Mouse (Mus musculus) heart, postnatal 10 days (tissue): ENCODE data around the gene Rp9. TPM values are rescaled to one million over a fixed set of nuclear protein-coding genes. Genes with fewer than 3 reads are reported as not detected.
"Not testable (repeated sequence)": the region's sequence is repeated elsewhere in the genome, so short reads cannot be mapped to it uniquely, and the experiment has no call there.

Experiments
- DNase-seq, 2 experiments: peaks; one replicate each; pipeline ENCODE4 v3.0.0; 2021
- intact Hi-C: fragments of 180-260 bp; cut with DNase I; formaldehyde crosslinking; loops from one replicate; pipeline ENCODE4 v1.15.1; 2025
- total RNA-seq, 2 experiments: library from RNA; stranded (reverse); gene quantifications; 2 replicates each; pipeline ENCODE4 v1.2.3; 2021

The Rp9 gene
- total RNA-seq, 2 experiments from 2014 or later = 45.4 to 45.7 TPM

DNA sequence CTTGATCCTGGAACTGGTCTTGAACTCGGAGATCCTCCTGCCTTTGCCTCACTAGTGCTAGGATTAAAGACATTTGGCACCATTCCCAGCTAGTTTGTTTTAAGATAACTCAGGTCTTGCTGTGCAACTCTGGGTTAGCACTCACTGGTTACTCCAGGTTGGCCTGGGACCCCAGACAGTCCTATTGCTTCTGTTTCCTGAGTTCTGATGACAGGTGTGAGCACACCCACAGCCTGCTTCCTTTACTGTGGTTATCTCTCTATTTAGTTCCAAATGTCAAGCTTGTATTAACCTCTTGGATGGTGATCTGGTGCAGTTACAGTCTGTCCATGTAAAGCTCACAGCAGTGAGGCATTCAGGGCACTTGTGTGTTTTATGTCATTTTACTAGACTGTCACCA is 46.0 kb downstream of the Rp9 start:
- no peak for DNase-seq
- intact Hi-C loops = no loop called here

DNA sequence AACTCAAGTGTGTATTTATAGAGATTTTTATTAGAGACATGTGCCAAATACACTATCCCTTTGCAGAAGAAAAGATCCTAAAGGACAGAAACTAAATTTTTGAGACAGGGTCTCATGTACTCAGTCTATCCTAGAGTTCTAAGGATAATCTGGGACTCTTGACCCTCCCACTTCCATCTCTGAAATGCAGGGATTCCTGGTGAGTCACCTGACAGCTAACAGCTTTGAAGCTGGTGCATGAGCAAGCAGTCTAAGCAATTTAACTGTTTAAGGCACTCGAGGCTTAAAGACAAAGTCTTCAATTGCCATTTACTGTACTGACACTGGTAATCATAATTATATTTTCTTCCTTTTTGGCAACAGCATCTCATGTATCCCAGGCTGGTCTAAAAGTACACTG is 47.0 kb downstream of the Rp9 start:
- DNase-seq = no peak
- intact Hi-C loops = no loop called here

DNA sequence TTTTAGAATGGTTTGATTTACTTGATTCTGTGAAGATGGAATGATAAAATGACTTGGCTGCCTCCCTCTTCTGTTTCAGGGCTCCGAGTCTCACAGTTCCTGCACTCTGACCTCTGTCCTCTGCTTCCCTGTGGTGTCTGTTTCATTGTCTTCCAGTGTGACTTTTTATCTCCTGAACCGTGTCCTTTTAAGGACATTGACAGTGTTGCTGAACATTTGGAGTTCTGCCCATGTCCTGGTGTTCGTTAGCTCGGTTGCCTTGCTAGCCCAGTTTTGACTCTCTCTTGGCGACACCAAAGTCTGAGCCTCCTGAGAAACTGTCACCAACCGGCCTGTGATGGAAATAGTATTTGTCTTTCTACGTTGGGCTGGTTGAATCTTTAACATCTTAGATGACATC is 49.1 kb downstream of the Rp9 start:
- intact Hi-C loops = no loop called here
- DNase-seq = peak; percentile 25 to 27

DNA sequence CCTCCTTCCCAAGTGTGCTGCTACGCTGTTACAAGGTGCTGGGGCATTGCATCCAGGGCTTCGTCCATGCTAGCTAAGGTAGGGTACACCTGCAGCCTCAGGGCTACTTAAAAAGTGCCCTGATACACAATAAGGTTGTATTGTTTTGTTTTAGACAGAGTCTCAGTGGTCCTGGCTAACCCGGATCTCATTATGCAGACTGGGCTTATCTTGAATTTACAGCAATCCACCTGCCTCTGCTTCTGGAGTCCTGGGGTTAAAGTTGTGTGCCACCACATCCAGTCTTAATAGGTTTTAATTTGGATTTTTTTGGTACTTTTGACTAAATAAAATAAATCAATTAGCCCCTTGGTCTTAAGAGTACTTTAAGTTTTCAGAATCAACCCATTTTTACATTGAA is 49.7 kb downstream of the Rp9 start:
- no peak for DNase-seq
- intact Hi-C loops = no loop called here

- DNase-seq = no peak
- intact Hi-C loops = no loop called here
Measured at GRCm38 (mm10) chr9:22417547-22417946, 52.0 kb downstream of the Rp9 start.

DNA sequence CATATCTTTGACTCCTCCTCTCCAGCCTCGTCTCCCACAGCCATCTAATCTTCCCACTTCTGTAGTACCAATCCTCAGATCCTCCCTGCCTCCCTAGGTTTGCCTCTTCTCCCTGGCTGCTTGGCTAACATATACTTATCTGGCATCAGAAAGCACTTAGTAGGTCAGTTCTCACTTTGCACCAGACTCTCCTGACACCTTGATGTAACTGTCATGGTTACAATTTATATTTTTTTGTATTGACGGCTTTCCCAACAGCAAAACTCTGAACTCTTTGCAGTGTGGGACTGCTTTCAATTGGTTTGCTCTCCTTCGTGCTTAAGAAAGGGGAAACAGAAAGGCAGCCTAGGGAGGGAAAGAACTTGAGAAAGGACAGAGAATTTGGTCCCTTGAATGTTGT is 53.4 kb downstream of the Rp9 start:
- no peak for DNase-seq
- intact Hi-C loops = no loop called here

DNA sequence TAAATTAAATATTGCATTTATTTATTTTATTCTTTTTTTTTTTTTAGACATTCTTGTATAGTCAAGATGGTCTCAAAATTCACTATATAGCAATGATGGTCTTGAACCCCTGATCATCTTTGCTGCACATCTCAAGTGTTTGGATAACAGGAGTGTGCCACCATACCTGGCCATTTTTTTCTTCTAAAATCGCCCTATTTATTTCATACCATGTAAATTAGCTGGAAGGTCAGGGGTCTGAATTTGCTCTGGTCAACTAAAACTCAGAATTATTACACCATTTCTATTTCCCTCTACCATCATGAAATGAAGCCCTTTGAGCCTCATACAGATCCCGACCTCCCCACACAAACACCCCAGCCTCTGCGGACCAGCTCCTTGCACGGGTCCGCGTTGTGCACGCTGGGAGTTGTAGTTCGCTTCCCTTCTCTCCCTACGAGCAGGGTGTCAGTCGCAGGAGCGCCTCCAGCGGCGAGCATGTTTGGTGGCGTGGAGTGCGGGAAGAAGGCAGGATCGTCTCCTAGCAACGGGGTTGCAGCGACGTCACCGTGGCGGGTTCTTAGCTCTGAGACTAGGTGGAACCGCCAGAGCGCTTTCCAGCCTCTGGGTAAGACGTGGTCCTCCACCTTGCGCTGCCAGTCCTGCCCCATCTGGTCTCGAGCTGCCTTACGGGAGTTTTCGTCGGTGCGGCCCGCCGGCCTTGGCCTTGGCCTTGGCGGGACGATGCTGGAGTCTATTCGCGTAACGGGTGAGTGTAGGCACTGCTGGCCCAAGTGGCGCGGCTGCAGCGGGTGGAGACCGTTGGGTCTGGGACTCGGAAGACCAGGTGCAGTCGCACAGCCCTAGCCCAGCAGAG is 58.3 kb downstream of the Rp9 start, which contains the start of gene 9530077C05Rik:
Gene 9530077C05Rik, plus strand, starts transcription at position 512 of the 856 bp plus-strand sequence.
- peak; percentile 97 to 98 for DNase-seq
- intact Hi-C loops = loop anchor here (2.0 to 5.0 kb wide), 2 partner anchors 180 to 254 kb away; partner anchors contain the start of gene Pigyl

GRCm38 (mm10) chr9:22409501-22409900 is 60.0 kb downstream of the Rp9 start:
- intact Hi-C loops = loop anchor here (10.0 kb wide), 1 partner anchor 345 kb away; no protein-coding TSS in a partner anchor
- no peak for DNase-seq

DNA sequence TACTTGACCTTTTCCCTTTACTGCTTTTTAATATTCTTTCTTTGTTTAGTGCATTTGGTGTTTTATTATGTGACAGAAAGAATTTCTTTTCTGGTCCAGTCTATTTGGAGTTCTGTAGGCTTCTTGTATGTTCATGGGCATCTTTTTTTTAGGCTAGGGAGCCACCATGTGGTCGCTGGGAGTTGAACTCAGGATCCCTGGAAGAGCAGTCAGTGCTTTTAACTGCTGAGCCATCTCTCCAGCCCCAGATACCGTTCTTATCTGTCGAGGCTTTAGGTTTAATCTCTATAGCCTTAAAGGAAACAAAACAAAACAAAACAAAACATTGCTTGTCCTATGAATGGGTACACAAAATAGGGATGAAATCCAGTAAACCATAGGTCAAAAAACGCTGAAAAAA is 61.2 kb downstream of the Rp9 start:
- intact Hi-C loops = loop anchor here (10.0 kb wide), 1 partner anchor 344 kb away; no protein-coding TSS in a partner anchor

DNA sequence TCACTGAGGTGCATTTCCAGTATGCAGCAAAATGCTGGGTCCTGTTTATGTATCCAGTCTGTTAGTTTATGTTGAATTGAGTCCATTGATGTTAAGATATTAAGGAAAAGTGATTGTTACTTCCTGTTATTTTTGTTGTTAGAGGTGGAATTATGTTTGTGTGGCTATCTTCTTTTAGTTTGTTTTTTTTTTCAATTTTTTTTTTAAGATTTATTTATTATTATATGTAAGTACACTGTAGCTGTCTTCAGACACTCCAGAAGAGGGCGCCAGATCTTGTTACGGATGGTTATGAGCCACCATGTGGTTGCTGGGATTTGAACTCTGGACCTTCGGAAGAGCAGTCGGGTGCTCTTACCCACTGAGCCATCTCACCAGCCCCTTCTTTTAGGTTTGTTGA is 61.9 kb downstream of the Rp9 start:
- not testable (repeated sequence) for DNase-seq
- intact Hi-C loops = loop anchor here (10.0 kb wide), 1 partner anchor 343 kb away; no protein-coding TSS in a partner anchor

More for the DNA sequence above, 61.2 kb downstream of the Rp9 start:
- DNase-seq = not testable (repeated sequence)

- intact Hi-C loops = loop anchor here (10.0 kb wide), 1 partner anchor 341 kb away; no protein-coding TSS in a partner anchor
- no peak for DNase-seq
Measured at GRCm38 (mm10) chr9:22405414-22405813, 64.1 kb downstream of the Rp9 start.

- not testable (repeated sequence) for DNase-seq
- intact Hi-C loops = loop anchor here (10.0 kb wide), 1 partner anchor 339 kb away; no protein-coding TSS in a partner anchor
Measured at GRCm38 (mm10) chr9:22403501-22403900, 66.0 kb downstream of the Rp9 start.

GRCm38 (mm10) chr9:22402976-22403375 is 66.6 kb downstream of the Rp9 start:
- intact Hi-C loops = loop anchor here (10.0 kb wide), 1 partner anchor 338 kb away; no protein-coding TSS in a partner anchor
- DNase-seq = no peak

- no peak for DNase-seq
Measured at GRCm38 (mm10) chr9:22402001-22402400, 67.5 kb downstream of the Rp9 start.

GRCm38 (mm10) chr9:22399021-22399420 is 70.5 kb downstream of the Rp9 start:
- no peak for DNase-seq
- intact Hi-C loops = no loop called here

More at GRCm38 (mm10) chr9:22402001-22402400, 67.5 kb downstream of the Rp9 start:
- intact Hi-C loops = loop anchor here (10.0 kb wide), 1 partner anchor 337 kb away; no protein-coding TSS in a partner anchor

DNA sequence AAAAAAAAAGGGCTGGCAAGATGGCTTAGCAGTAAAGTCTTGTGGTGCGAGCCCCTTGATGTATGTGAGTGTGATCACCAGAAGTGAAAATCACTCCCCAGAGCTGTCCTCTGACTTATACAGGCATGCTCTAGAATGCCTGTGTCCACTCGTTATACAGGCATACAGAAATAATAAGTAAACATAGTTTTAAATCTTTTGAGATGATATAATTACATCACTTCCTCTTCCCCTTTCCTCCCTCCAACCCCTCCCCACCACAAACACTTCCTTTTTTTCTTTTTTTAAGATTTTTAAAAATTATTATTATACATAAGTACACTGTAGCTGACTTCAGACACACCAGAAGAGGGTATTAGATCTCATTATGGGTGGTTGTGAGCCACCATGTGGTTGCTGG is 74.8 kb downstream of the Rp9 start:
- no peak for DNase-seq
- intact Hi-C loops = no loop called here

GRCm38 (mm10) chr9:22390390-22390789 is 79.2 kb downstream of the Rp9 start:
- intact Hi-C loops = no loop called here
- DNase-seq = no peak

GRCm38 (mm10) chr9:22389736-22390245 is 79.8 kb downstream of the Rp9 start:
- no peak for DNase-seq
- intact Hi-C loops = no loop called here

DNA sequence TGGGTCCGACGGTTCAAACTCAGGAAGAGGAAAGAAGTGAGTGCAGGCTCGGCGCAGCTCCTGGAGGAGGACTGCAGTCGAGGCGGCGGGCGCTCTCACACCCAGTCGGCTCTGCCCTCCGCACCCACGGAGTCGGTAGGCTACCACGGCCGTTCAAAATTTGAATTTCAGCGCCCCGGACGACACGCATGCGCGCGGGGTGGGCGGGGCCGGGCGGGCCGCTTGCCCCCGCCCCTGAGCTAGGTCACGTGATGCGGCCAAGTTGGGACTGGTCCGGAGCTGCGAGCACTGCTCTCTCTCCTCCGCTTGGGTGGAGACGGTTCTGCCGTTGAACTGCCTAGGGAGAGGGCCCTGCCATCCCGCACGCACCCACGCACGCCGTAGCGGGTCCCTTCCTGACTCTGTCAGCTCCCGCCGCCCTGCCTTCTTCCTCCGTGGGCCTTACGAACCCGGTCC is 80.5 kb downstream of the Rp9 start, which contains the start of gene Anln:
Gene Anln, minus strand, starts transcription at position 168 of the 456 bp plus-strand sequence.
- intact Hi-C loops = no loop called here
- peak; percentile 95 to 96 for DNase-seq

DNA sequence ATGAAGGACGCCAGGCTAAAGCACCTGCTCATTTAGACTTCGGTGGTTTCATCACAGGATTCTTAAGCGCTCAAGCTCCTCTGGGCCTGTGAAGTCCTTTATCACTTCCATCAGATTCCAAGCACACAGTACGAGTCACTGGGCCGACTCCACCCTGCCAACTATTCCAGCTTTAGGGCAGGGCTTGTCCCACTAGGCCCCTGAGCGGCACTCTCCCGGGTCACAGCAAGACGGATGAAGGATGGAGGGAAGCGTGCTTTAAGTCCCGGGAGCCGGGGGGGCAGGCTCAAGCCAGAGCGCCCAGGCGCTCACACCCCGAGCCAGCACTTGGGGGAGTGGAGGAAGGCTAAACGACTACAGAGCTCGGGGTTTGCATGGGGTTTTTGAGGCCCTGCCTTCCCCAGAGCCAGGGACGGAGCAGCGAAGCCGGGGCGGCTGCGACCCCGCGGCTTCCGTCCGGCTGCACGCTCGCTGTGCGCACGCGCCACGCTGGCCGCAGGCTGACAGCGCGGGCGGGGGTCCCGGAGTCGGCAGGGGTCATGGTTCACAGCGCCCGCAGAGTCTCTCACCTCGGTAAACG is 81.1 kb downstream of the Rp9 start:
- peak; percentile 45 to 52 for DNase-seq
- intact Hi-C loops = no loop called here

DNA sequence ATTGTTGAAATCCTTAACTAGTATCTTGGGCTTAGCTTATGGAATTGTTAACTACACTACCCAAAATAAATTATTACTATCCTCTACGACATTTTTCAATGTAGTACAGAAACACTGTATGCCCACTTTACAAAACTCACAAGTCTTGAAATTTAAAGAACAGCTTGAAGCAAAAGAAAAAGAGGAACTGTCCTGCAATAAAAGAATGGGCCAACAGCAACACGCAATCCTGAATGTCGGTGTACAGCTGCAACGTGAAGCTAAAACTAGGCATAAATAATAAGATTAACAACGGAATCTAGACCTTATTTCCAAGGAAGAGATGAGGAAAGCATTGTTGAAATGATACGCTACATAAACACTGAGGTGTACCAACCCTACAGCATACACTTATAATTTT is 81.6 kb downstream of the Rp9 start:
- intact Hi-C loops = no loop called here
- DNase-seq = no peak
